8 mouse cellular contexts compared by ENCODE assay signal in genomic region chr5:77265671-77266065, GRCm38 (mm10). TPM values are rescaled to one million over a fixed set of nuclear protein-coding genes. Genes with fewer than 3 reads are reported as not detected.
A peak's percentile ranks its signal among the peaks of the same experiment; 100 is the strongest.
DNase-seq lines count a peak whose midpoint lies in the region; ATAC-seq and TF ChIP-seq lines count a peak whose summit lies in the region.

No protein-coding gene starts in this region.

- TF ChIP-seq CTCF in intestine, postnatal 0 days (IDR thresholded peaks at IDR 0.05; ENCODE audit: low read depth), result peak; percentile 37; the same call in 1 of the 2 replicates

- WGBS in embryonic facial prominence, embryonic 10.5 days, result under 1% methylated on average over 52 of the region's 53 CpGs
- WGBS in intestine, postnatal 0 days, result under 1% methylated on average over 44 of the region's 53 CpGs
- under 1% methylated on average over 30 of the region's 53 CpGs for WGBS in limb, embryonic 15.5 days
- WGBS in midbrain, embryonic 14.5 days, result under 1% methylated on average over 53 of the region's 53 CpGs

- DNase-seq in 3134 (ENCODE audit: extremely low read depth, insufficient read length, low spot score), result peak; percentile 78
- DNase-seq in adrenal gland, adult 18-20 months (ENCODE audit: low spot score in 2 of 2), result peak; percentile 73 to 79
- DNase-seq in embryonic facial prominence, embryonic 10.5 days (ENCODE audit: low spot score), result peak; percentile 88
- peak; percentile 97 for DNase-seq in heart, adult 11 months
- DNase-seq in midbrain, embryonic 14.5 days, result peak; percentile 71
- DNase-seq in spleen, postnatal 14 days (ENCODE audit: low spot score in 2 of 2), result peak; percentile 62 to 70

- H3K9me3 ChIP-seq in embryonic facial prominence, embryonic 10.5 days, result no peaks in the 10 kb centered on the region
- no peaks in the 10 kb centered on the region for H3K9me3 ChIP-seq in intestine, postnatal 0 days (ENCODE audit: control insufficient read depth)
- no peaks in the 10 kb centered on the region for H3K9me3 ChIP-seq in limb, embryonic 15.5 days
- H3K9me3 ChIP-seq in midbrain, embryonic 14.5 days (ENCODE audit: control insufficient read depth, low read length), result no peaks in the 10 kb centered on the region

- H3K4me2 ChIP-seq in intestine, postnatal 0 days (replicated peaks; ENCODE audit: low read depth), result peak overlapping the region; percentile 84
- H3K4me2 ChIP-seq in limb, embryonic 15.5 days, result peak overlapping the region; percentile 65
- H3K4me2 ChIP-seq in midbrain, embryonic 14.5 days (ENCODE audit: low read length), result peak overlapping the region; percentile 75

- peaks cover 20% of the 10 kb centered on the region for H3K4me1 ChIP-seq in embryonic facial prominence, embryonic 10.5 days
- H3K4me1 ChIP-seq in intestine, postnatal 0 days (replicated peaks; ENCODE audit: control insufficient read depth, insufficient read depth, low read length), result peaks cover 4% of the 10 kb centered on the region; the same call in 1 of the 2 replicates
- H3K4me1 ChIP-seq in limb, embryonic 15.5 days, result peaks cover 27% of the 10 kb centered on the region
- H3K4me1 ChIP-seq in midbrain, embryonic 14.5 days (ENCODE audit: control insufficient read depth, insufficient read depth, low read length), result peaks cover 14% of the 10 kb centered on the region; the same call in 1 of the 2 replicates

- H3K27ac ChIP-seq in embryonic facial prominence, embryonic 10.5 days (replicated peaks), result peak overlapping the region; percentile 98
- peak overlapping the region; percentile 96 for H3K27ac ChIP-seq in intestine, postnatal 0 days (ENCODE audit: low read depth, low read length)
- peak overlapping the region; percentile 98 for H3K27ac ChIP-seq in limb, embryonic 15.5 days
- peak overlapping the region; percentile 71 for H3K27ac ChIP-seq in midbrain, embryonic 14.5 days (replicated peaks; ENCODE audit: low read depth, low read length)

- ATAC-seq in intestine, postnatal 0 days, result peak; percentile 82
- peak; percentile 81 for ATAC-seq in limb, embryonic 15.5 days (ENCODE audit: insufficient number of reproducible peaks, low FRiP score, low TSS enrichment, low read depth)
- peak; percentile 78 for ATAC-seq in midbrain, embryonic 14.5 days (ENCODE audit: low FRiP score, low TSS enrichment)

- H3K9ac ChIP-seq in intestine, postnatal 0 days (ENCODE audit: low read depth, low read length), result peak overlapping the region; percentile 91
- peak overlapping the region; percentile 89 for H3K9ac ChIP-seq in limb, embryonic 15.5 days
- peak overlapping the region; percentile 71 for H3K9ac ChIP-seq in midbrain, embryonic 14.5 days (replicated peaks; ENCODE audit: low read length)

- peaks cover 28% of the 10 kb centered on the region for H3K36me3 ChIP-seq in embryonic facial prominence, embryonic 10.5 days (replicated peaks)
- H3K36me3 ChIP-seq in intestine, postnatal 0 days (ENCODE audit: control insufficient read depth, insufficient read depth), result peaks cover 11% of the 10 kb centered on the region; the same call in 1 of the 2 replicates
- H3K36me3 ChIP-seq in limb, embryonic 15.5 days, result peaks cover 25% of the 10 kb centered on the region
- 0 out of 2 replicates have a peak, but pooled peaks cover 6% of the 10 kb centered on the region for H3K36me3 ChIP-seq in midbrain, embryonic 14.5 days (ENCODE audit: control insufficient read depth, insufficient read depth, low read length)

- peak overlapping the region; percentile 99 for H3K4me3 ChIP-seq in embryonic facial prominence, embryonic 10.5 days
- peak overlapping the region; percentile 92 for H3K4me3 ChIP-seq in intestine, postnatal 0 days (ENCODE audit: low read depth, low read length)
- H3K4me3 ChIP-seq in limb, embryonic 15.5 days, result peak overlapping the region; percentile 92
- peak overlapping the region; percentile 87 for H3K4me3 ChIP-seq in midbrain, embryonic 14.5 days (replicated peaks; ENCODE audit: low read depth, low read length)

- H3K27me3 ChIP-seq in embryonic facial prominence, embryonic 10.5 days (replicated peaks; ENCODE audit: low read depth, poor library complexity, severe bottlenecking), result no peaks in the 10 kb centered on the region
- no peaks in the 10 kb centered on the region for H3K27me3 ChIP-seq in intestine, postnatal 0 days (replicated peaks; ENCODE audit: control insufficient read depth, insufficient read depth, low read length)
- no peaks in the 10 kb centered on the region for H3K27me3 ChIP-seq in limb, embryonic 15.5 days
- H3K27me3 ChIP-seq in midbrain, embryonic 14.5 days (ENCODE audit: control insufficient read depth, insufficient read depth, low read length), result no peaks in the 10 kb centered on the region

RNA-seq across cellular contexts. Expression of gene Rest, which starts 0.4 kb away (rescaled TPM):
- total RNA-seq in adrenal gland, adult 18-20 months (2021), result 10 to 100 TPM; 19.5 to 21.6 TPM
- 34.0 and 37.7 TPM in 2 replicates for polyA plus RNA-seq in embryonic facial prominence, embryonic 10.5 days (2016; fragmentation: Nextera tagmentation; extraction: Ambion mirVana)
- polyA plus RNA-seq in intestine, postnatal 0 days (2015; fragmentation: Nextera tagmentation; extraction: Ambion mirVana), result 13.2 and 15.0 TPM in 2 replicates
- polyA plus RNA-seq in limb, embryonic 15.5 days (2015; fragmentation: Nextera tagmentation; extraction: Ambion mirVana), result 32.3 and 37.6 TPM in 2 replicates
- 5.6 and 8.4 TPM in 2 replicates for polyA plus RNA-seq in midbrain, embryonic 14.5 days (2014; fragmentation: Nextera tagmentation; extraction: Ambion mirVana)

RNA-seq across cellular contexts. Expression of gene Noa1, which starts 44.2 kb away (rescaled TPM):
- total RNA-seq in adrenal gland, adult 18-20 months (2021), result 10 to 100 TPM; 22.5 to 25.9 TPM
- polyA plus RNA-seq in embryonic facial prominence, embryonic 10.5 days (2016; fragmentation: Nextera tagmentation; extraction: Ambion mirVana), result 36.5 and 37.5 TPM in 2 replicates
- polyA plus RNA-seq in intestine, postnatal 0 days (2015; fragmentation: Nextera tagmentation; extraction: Ambion mirVana), result 11.8 and 12.3 TPM in 2 replicates
- polyA plus RNA-seq in limb, embryonic 15.5 days (2015; fragmentation: Nextera tagmentation; extraction: Ambion mirVana), result 29.4 TPM in 2 replicates
- 35.9 and 36.1 TPM in 2 replicates for polyA plus RNA-seq in midbrain, embryonic 14.5 days (2014; fragmentation: Nextera tagmentation; extraction: Ambion mirVana)

RNA-seq across cellular contexts. Expression of gene Polr2b, which starts 44.3 kb away (rescaled TPM):
- 10 to 100 TPM; 37.2 to 88.7 TPM for total RNA-seq in adrenal gland, adult 18-20 months (2021)
- polyA plus RNA-seq in embryonic facial prominence, embryonic 10.5 days (2016; fragmentation: Nextera tagmentation; extraction: Ambion mirVana), result 94.3 and 96.0 TPM in 2 replicates
- 18.7 and 20.3 TPM in 2 replicates for polyA plus RNA-seq in intestine, postnatal 0 days (2015; fragmentation: Nextera tagmentation; extraction: Ambion mirVana)
- polyA plus RNA-seq in limb, embryonic 15.5 days (2015; fragmentation: Nextera tagmentation; extraction: Ambion mirVana), result 50.8 and 54.8 TPM in 2 replicates
- polyA plus RNA-seq in midbrain, embryonic 14.5 days (2014; fragmentation: Nextera tagmentation; extraction: Ambion mirVana), result 59.2 and 77.2 TPM in 2 replicates

RNA-seq across cellular contexts. Expression of gene Spink2, which starts 54.4 kb away (rescaled TPM):
- not detected for total RNA-seq in adrenal gland, adult 18-20 months (2021)
- 1.5 and 1.8 TPM in 2 replicates for polyA plus RNA-seq in embryonic facial prominence, embryonic 10.5 days (2016; fragmentation: Nextera tagmentation; extraction: Ambion mirVana)
- polyA plus RNA-seq in intestine, postnatal 0 days (2015; fragmentation: Nextera tagmentation; extraction: Ambion mirVana), result 1.3 and 1.4 TPM in 2 replicates
- 6.2 and 6.7 TPM in 2 replicates for polyA plus RNA-seq in limb, embryonic 15.5 days (2015; fragmentation: Nextera tagmentation; extraction: Ambion mirVana)
- 0.38 TPM in 1 of 2 replicates, not detected in the other for polyA plus RNA-seq in midbrain, embryonic 14.5 days (2014; fragmentation: Nextera tagmentation; extraction: Ambion mirVana)

Comparison
In these comparisons a context has a peak if more than half of its experiments do, and no peak if none do; other contexts are left out.
1. Peak in every context shown above with its lines: DNase-seq, ATAC-seq, H3K4me3 ChIP-seq and H3K27ac ChIP-seq.